Mouse (Mus musculus) gastrocnemius, postnatal 36 days (tissue): ENCODE data around the gene Hopx. TPM values are rescaled to one million over a fixed set of nuclear protein-coding genes. Genes with fewer than 3 reads are reported as not detected.

Source experiments
- DNase-seq, 2 experiments: peaks; one replicate each; pipeline ENCODE4 v3.0.0; 2022
- intact Hi-C: fragments of 180-260 bp; cut with DNase I; formaldehyde crosslinking; loops from one replicate; pipeline ENCODE4 v1.15.1; 2025
- total RNA-seq, 2 experiments: library from RNA; stranded (reverse); gene quantifications; 2 replicates each; pipeline ENCODE4 v1.2.3; 2021

Hopx gene
- total RNA-seq, 2 experiments from 2014 or later = 3.1 to 3.6 TPM

- no peak for DNase-seq
- intact Hi-C loops = no loop called here
Observed at GRCm38 (mm10) chr5:77084418-77084817, 30.5 kb downstream of the Hopx start.

GRCm38 (mm10) chr5:77082735-77083134 lies 32.2 kb downstream of the Hopx start:
- no peak for DNase-seq
- intact Hi-C loops = no loop called here

- peak in 1 of 2 experiments; percentile 54 for DNase-seq
- intact Hi-C loops = no loop called here
Observed at GRCm38 (mm10) chr5:77080761-77081160, 34.2 kb downstream of the Hopx start.

DNA sequence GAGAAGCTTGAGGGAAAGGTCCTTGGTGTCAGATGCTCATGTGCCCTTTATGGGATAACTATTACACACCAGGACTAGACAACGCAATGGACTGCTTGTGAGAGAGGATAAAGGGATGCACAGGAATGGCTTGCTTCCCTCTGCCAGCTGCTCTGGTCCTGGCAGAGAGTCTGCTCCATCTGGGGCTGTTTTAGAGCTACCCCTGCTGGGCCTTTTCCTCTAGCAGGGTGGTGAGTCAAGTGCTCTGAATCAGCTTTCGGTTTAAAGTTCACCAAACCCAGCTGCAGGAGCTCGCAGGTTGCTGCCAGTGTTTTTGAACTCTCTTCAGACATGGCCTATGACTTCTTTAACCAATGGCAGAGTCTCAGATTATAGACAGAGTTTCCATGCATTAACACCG lies 39.0 kb downstream of the Hopx start:
- intact Hi-C loops = loop anchor here (5.0 kb wide), 1 partner anchor 106 kb away; no protein-coding TSS in a partner anchor
- no peak for DNase-seq

GRCm38 (mm10) chr5:77074914-77075313 lies 40.0 kb downstream of the Hopx start:
- intact Hi-C loops = loop anchor here (5.0 kb wide), 1 partner anchor 107 kb away; no protein-coding TSS in a partner anchor
- DNase-seq = peak; percentile 27 to 41

GRCm38 (mm10) chr5:77073794-77074193 lies 41.1 kb downstream of the Hopx start:
- DNase-seq = no peak
- intact Hi-C loops = no loop called here

- no peak for DNase-seq
- intact Hi-C loops = no loop called here
Observed at GRCm38 (mm10) chr5:77071626-77072025, 43.3 kb downstream of the Hopx start.

DNA sequence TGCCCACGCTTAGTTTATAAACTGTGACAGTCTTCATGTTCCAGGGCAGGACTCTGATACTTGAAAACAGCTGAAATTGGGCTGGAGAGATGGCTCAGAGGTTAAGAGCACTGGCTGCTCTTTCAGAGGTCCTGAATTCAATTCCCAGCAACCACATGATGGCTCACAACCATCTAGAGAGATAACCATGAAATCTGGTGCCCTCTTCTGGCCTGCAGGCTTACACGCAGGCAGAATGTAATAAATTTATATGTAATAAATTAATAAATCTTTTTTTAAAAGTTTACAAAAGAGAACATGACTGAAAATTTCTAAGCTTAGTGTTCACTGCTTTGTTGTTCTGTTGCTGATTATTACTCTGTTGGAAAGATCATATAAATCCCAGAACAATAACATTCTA lies 43.9 kb downstream of the Hopx start:
- DNase-seq = no peak
- intact Hi-C loops = no loop called here

GRCm38 (mm10) chr5:77067321-77067720 lies 47.6 kb downstream of the Hopx start:
- no peak for DNase-seq
- intact Hi-C loops = no loop called here

GRCm38 (mm10) chr5:77061372-77062038 lies 53.4 kb downstream of the Hopx start:
- peak; percentile 40 to 65 for DNase-seq

GRCm38 (mm10) chr5:77060363-77060762 lies 54.6 kb downstream of the Hopx start:
- intact Hi-C loops = loop anchor here (5.0 kb wide), 1 partner anchor 58 kb away; the partner anchor contains the start of gene Arl9
- DNase-seq = no peak

More at GRCm38 (mm10) chr5:77061372-77062038, 53.4 kb downstream of the Hopx start:
- intact Hi-C loops = loop anchor here (5.0 kb wide), 1 partner anchor 59 kb away; the partner anchor contains the start of gene Arl9

GRCm38 (mm10) chr5:77056881-77057440 lies 58.0 kb downstream of the Hopx start:
- intact Hi-C loops = no loop called here
- no peak for DNase-seq

GRCm38 (mm10) chr5:77052616-77053015 lies 62.3 kb downstream of the Hopx start:
- intact Hi-C loops = no loop called here
- DNase-seq = no peak

- intact Hi-C loops = no loop called here
- no peak for DNase-seq
Observed at GRCm38 (mm10) chr5:77044362-77044761, 70.6 kb downstream of the Hopx start.

DNA sequence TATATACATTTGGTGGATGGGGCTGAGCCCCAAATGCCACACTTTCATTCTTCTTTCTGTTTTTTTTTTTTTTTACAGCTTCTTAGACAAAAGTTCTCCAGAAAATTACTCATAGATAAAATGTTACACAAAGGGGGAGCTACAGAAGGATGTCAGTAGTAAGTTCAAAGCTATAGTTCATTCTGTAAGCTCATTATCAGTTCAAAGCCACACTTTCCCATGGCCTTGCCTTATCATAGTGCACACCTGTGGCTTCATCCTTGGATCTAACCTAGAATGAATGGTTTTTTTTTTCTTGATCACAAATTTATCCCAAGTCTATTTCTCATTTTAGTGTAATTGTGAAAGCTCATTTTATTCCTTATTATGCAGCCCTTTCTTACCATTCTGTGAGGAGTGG lies 75.5 kb downstream of the Hopx start:
- no peak for DNase-seq
- intact Hi-C loops = no loop called here

GRCm38 (mm10) chr5:77038451-77038850 lies 76.5 kb downstream of the Hopx start:
- no peak for DNase-seq
- intact Hi-C loops = no loop called here

Other genes with a start within 250 kb of the Hopx start
- 10 to 100 TPM; 10.2 TPM for gene Aasdh, start 209.6 kb downstream of the Hopx start, total RNA-seq
- gene Paics, start 163.8 kb downstream of the Hopx start, total RNA-seq = 100 to 1,000 TPM; 123 TPM
- gene Ppat, start 163.5 kb downstream of the Hopx start, total RNA-seq = 10 to 100 TPM; 18.6 to 21.8 TPM
- gene Srp72, start 140.4 kb downstream of the Hopx start, total RNA-seq = 10 to 100 TPM; 51.1 to 60.5 TPM
- gene Arl9, start 111.1 kb downstream of the Hopx start, total RNA-seq = not detected
- not detected for gene Thegl, start 99.1 kb downstream of the Hopx start, total RNA-seq
- not detected for gene Spink2, start 96.3 kb upstream of the Hopx start, total RNA-seq
- 1 to 10 TPM; 7.1 to 8.4 TPM for gene Rest, start 150.4 kb upstream of the Hopx start, total RNA-seq
- 10 to 100 TPM; 15.1 to 17.9 TPM for gene Noa1, start 195.0 kb upstream of the Hopx start, total RNA-seq
- 10 to 100 TPM; 20.7 to 24.2 TPM for gene Polr2b, start 195.0 kb upstream of the Hopx start, total RNA-seq